Mouse (Mus musculus): Measurements from ENCODE around the gene Fezf2. TPM values are rescaled to one million over a fixed set of nuclear protein-coding genes. Genes with fewer than 3 reads are reported as not detected.

The Fezf2 gene
- polyA plus RNA-seq, 1 experiment from 2014 or later, result 1.2 TPM

GRCm38 (mm10) chr14:12299171-12299570, 48.8 kb downstream of the Fezf2 start:
- Histone ChIP-seq H3K4me3 (no peak overlapping the region), H3K4me1 (replicated peaks) (no peaks in the 10 kb centered on the region), H3K27me3 (no peaks in the 10 kb centered on the region), H3K4me2 (no peak overlapping the region), H3K9me3 (no peaks in the 10 kb centered on the region), H3K9ac (no peak overlapping the region), H3K27ac (replicated peaks) (no peak overlapping the region), H3K36me3 (no peaks in the 10 kb centered on the region; the same call in 1 of the 2 replicates)
- no peak for ATAC-seq (ENCODE audit: low FRiP score, low read depth)

- Histone ChIP-seq H3K36me3 (no peaks in the 10 kb centered on the region; the same call in 1 of the 2 replicates), H3K9me3 (no peaks in the 10 kb centered on the region), H3K27me3 (no peaks in the 10 kb centered on the region), H3K27ac (replicated peaks) (no peak overlapping the region), H3K9ac (no peak overlapping the region), H3K4me3 (no peak overlapping the region), H3K4me1 (replicated peaks) (no peaks in the 10 kb centered on the region), H3K4me2 (no peak overlapping the region)
- whole genome bisulfite sequencing, result 90% methylated on average over 7 of the region's 7 CpGs
- ATAC-seq (ENCODE audit: low FRiP score, low read depth), result no peak
Observed at GRCm38 (mm10) chr14:12296391-12296790, 51.6 kb downstream of the Fezf2 start.

Other genes starting within 250 kb of the Fezf2 start
- gene Gm49355, start 64.2 kb downstream of the Fezf2 start, polyA plus RNA-seq (2015; fragmentation: Nextera tagmentation; extraction: Ambion mirVana), result 0.06 and 0.10 TPM in 2 replicates
- 35.6 and 39.1 TPM in 2 replicates for gene 3830406C13Rik, start 64.0 kb downstream of the Fezf2 start, polyA plus RNA-seq (2015; fragmentation: Nextera tagmentation; extraction: Ambion mirVana)

Data from hindbrain, embryonic 15.5 days (tissue).